Mouse (Mus musculus): ENCODE results near the gene Vmp1. TPM values are rescaled to one million over a fixed set of nuclear protein-coding genes. Genes with fewer than 3 reads are reported as not detected.

The Vmp1 gene
- total and polyA plus RNA-seq, 3 experiments, result 80.9 to 209 (median 167) TPM

DNA sequence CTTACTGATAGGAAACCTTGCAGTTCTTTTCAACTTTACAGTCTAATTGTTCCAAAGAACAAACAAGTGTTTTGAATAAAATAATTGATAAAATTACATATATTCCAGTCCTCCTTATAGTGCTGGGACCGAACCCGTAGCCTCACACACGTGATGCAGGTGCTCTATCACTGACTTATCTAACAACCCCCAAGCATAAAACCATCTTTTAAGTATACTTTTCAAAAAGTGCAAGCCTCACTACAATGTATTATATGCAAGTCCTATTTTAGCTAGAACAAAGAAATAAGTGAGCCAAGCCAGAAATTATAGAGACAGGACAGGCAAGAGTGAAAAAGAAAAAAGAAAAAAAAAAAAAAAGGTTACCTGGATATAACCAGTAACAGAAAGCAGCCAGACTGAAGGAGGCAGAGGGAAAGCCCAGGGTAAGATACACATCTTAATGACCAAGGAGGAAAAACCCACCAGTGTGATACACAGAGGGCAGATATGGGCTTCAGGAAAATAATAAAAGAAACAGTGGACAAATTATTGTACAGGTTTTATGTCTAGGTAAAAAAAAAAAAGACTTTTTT, 36.7 kb downstream of the Vmp1 start:
- peaks cover 8 to 29% of the 10 kb centered on the region in 2 experiments for H3K36me3 ChIP-seq (replicated peaks in 1 of 2; ENCODE audit: control insufficient read depth in 1 of 2, insufficient read depth in 1 of 2, low read length in 1 of 2)
- H3K4me2 ChIP-seq (ENCODE audit: insufficient read depth, low read depth, poor library complexity, severe bottlenecking), result peak overlapping the region; percentile 87

DNA sequence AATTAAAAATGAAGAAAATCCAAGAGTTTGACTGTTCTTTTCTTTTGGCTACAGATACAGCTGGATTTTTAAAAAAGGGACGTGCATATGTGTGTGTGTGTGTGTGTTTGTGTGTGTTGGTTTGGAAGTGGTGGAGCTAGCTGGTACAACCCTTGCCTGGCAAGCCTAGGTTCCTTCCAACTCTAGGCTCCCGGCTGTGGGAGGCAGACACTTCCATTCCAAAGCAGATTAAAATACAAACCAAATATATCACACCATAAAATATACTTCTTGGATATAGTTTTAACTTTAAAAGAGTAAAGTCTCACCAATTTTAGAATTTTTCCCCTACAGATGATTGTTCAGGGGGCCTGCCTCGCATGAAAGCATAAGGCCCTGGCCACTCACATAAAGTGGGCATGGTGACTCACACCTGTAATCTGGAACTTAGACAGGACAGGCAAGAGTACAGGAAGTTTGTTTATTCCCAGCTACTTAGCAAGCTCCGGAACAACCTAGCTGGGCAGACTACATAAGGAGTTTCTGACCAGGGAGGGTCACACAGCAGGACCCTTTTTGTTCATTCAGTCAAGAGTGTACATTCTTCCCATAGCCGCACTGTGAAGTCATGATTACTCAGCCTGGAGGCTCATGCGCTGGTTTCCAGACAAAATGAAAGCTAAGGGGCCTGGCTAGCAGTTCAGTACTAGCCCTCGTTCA, 37.4 kb downstream of the Vmp1 start:
- dilution Hi-C loops (cut with MboI; ENCODE audit: extremely low pct_ligation_motif_present, extremely low pct_unique_long_range_greater_than_20kb, low sequenced_read_pairs) (no loop called here), in situ Hi-C loops (cut with MboI; ENCODE audit: low pct_ligation_motif_present, low pct_unique_long_range_greater_than_20kb, low sequenced_read_pairs) (no loop called here)
- Histone ChIP-seq H3K4me1 (ENCODE audit: control insufficient read depth in 1 of 2, insufficient read depth in 2 of 2) (peaks cover 8 to 62% of the 10 kb centered on the region in 2 experiments; a peak in 3 of 4 replicates), H3K79me2 (replicated peaks; ENCODE audit: control insufficient read depth, extremely low read depth, insufficient read depth, poor library complexity, severe bottlenecking) (peaks cover 7% of the 10 kb centered on the region), H3K9ac (ENCODE audit: insufficient read depth, low read depth) (peak overlapping the region; percentile 45), H3K36me3 (replicated peaks in 1 of 2; ENCODE audit: control insufficient read depth in 1 of 2, insufficient read depth in 1 of 2, low read length in 1 of 2) (peaks cover 8 to 32% of the 10 kb centered on the region in 2 experiments), H3K27ac (ENCODE audit: insufficient read depth, low read depth) (peak overlapping the region; percentile 57), H3K4me2 (ENCODE audit: insufficient read depth, low read depth, poor library complexity, severe bottlenecking) (peak overlapping the region; percentile 87), H3K27me3 (replicated peaks) (no peaks in the 10 kb centered on the region), H3K9me3 (replicated peaks; ENCODE audit: low read length) (no peaks in the 10 kb centered on the region), H3K4me3 (replicated peaks in 1 of 3; ENCODE audit: low read depth in 2 of 3, low read length in 2 of 3, poor library complexity in 1 of 3) (peak overlapping the region in 2 of 3 experiments; percentile 30 to 68)
- DNase-seq (ENCODE audit: extremely low read depth), result peak; percentile 41
- TF ChIP-seq POLR2AphosphoS2 (IDR thresholded peaks at IDR 0.05; ENCODE audit: low read depth, low read length), result no peak
- TF ChIP-seq USF1 (IDR thresholded peaks at IDR 0.05; ENCODE audit: low read depth, low read length), result no peak
- 0 out of 2 replicates have a peak, but pooled peaks have one; percentile 47 for TF ChIP-seq TBP (conservative IDR thresholded peaks at IDR 0.05; ENCODE audit: low read depth, low read length)
- no peak for TF ChIP-seq RCOR1 (conservative IDR thresholded peaks at IDR 0.05; ENCODE audit: low read depth, low read length)
- TF ChIP-seq MAX (IDR thresholded peaks at IDR 0.05; ENCODE audit: low read length), result no peak; the same call in 1 of the 2 replicates
- TF ChIP-seq ETS1 (conservative IDR thresholded peaks at IDR 0.05; ENCODE audit: low read depth, low read length), result 0 out of 2 replicates have a peak, but pooled peaks have one; percentile 26
- TF ChIP-seq MAFK (IDR thresholded peaks at IDR 0.05; ENCODE audit: insufficient replicate concordance, low read length), result no peak
- peak; percentile 31; the same call in 1 of the 2 replicates for TF ChIP-seq JUND (conservative IDR thresholded peaks at IDR 0.05; ENCODE audit: low read depth, low read length)
- no peak for TF ChIP-seq KAT2A (IDR thresholded peaks at IDR 0.05; ENCODE audit: insufficient replicate concordance, low read length)
- TF ChIP-seq MEF2A (IDR thresholded peaks at IDR 0.05; ENCODE audit: borderline replicate concordance, low read depth, low read length), result no peak; the same call in 1 of the 2 replicates
- TF ChIP-seq RAD21 (IDR thresholded peaks at IDR 0.05; ENCODE audit: low read depth, low read length), result no peak; the same call in 1 of the 2 replicates
- TF ChIP-seq ZNF384 (IDR thresholded peaks at IDR 0.05; ENCODE audit: low read depth, low read length), result no peak
- no peak for TF ChIP-seq EP300 (IDR thresholded peaks at IDR 0.05; ENCODE audit: low read length)
- TF ChIP-seq TCF12 (IDR thresholded peaks at IDR 0.05; ENCODE audit: low read depth, low read length), result no peak
- TF ChIP-seq UBTF (IDR thresholded peaks at IDR 0.05; ENCODE audit: low read depth, low read length), result no peak

More for the DNA sequence above, 36.7 kb downstream of the Vmp1 start:
- DNase-seq (ENCODE audit: extremely low read depth), result peak; percentile 43
- H3K4me1 ChIP-seq (ENCODE audit: control insufficient read depth in 1 of 2, insufficient read depth in 2 of 2), result peaks cover 8 to 65% of the 10 kb centered on the region in 2 experiments; a peak in 3 of 4 replicates
- H3K27ac ChIP-seq (ENCODE audit: insufficient read depth, low read depth), result no peak overlapping the region; the same call in 1 of the 2 replicates
- H3K79me2 ChIP-seq (replicated peaks; ENCODE audit: control insufficient read depth, extremely low read depth, insufficient read depth, poor library complexity, severe bottlenecking), result peaks cover 7% of the 10 kb centered on the region
- in situ Hi-C loops (cut with MboI; ENCODE audit: low pct_ligation_motif_present, low pct_unique_long_range_greater_than_20kb, low sequenced_read_pairs) (no loop called here), dilution Hi-C loops (cut with MboI; ENCODE audit: extremely low pct_ligation_motif_present, extremely low pct_unique_long_range_greater_than_20kb, low sequenced_read_pairs) (no loop called here)
- H3K27me3 ChIP-seq (replicated peaks), result no peaks in the 10 kb centered on the region
- H3K9ac ChIP-seq (ENCODE audit: insufficient read depth, low read depth), result peak overlapping the region; percentile 45
- peak overlapping the region in 1 of 3 experiments; percentile 68 for H3K4me3 ChIP-seq (replicated peaks in 1 of 3; ENCODE audit: low read depth in 2 of 3, low read length in 2 of 3, poor library complexity in 1 of 3)
- TF ChIP-seq KAT2A (IDR thresholded peaks at IDR 0.05; ENCODE audit: insufficient replicate concordance, low read length) (no peak), ELF1 (IDR thresholded peaks at IDR 0.05; ENCODE audit: low read depth, low read length) (no peak), UBTF (IDR thresholded peaks at IDR 0.05; ENCODE audit: low read depth, low read length) (no peak), ZKSCAN1 (IDR thresholded peaks at IDR 0.05; ENCODE audit: borderline replicate concordance, low read depth, low read length) (no peak), RCOR1 (conservative IDR thresholded peaks at IDR 0.05; ENCODE audit: low read depth, low read length) (no peak), NELFE (IDR thresholded peaks at IDR 0.05; ENCODE audit: low read depth, low read length) (no peak), JUND (conservative IDR thresholded peaks at IDR 0.05; ENCODE audit: low read depth, low read length) (no peak), MAX (IDR thresholded peaks at IDR 0.05; ENCODE audit: low read length) (0 out of 2 replicates have a peak, but pooled peaks have one; percentile 45), GABPA (IDR thresholded peaks at IDR 0.05; ENCODE audit: insufficient replicate concordance, low read depth, low read length) (no peak), USF1 (IDR thresholded peaks at IDR 0.05; ENCODE audit: low read depth, low read length) (no peak), CHD1 (IDR thresholded peaks at IDR 0.05; ENCODE audit: low read depth, low read length) (no peak), MYC (IDR thresholded peaks at IDR 0.05; ENCODE audit: low read depth, low read length) (no peak), E2F4 (IDR thresholded peaks at IDR 0.05; ENCODE audit: insufficient replicate concordance, low read depth, low read length) (no peak), MAZ (IDR thresholded peaks at IDR 0.05; ENCODE audit: low read depth, low read length) (no peak), BHLHE40 (IDR thresholded peaks at IDR 0.05; ENCODE audit: low read depth, low read length) (peak; percentile 83), USF2 (conservative IDR thresholded peaks at IDR 0.05; ENCODE audit: low read depth, low read length) (no peak), IRF4 (IDR thresholded peaks at IDR 0.05; ENCODE audit: low read depth, low read length) (no peak), ZC3H11A (IDR thresholded peaks at IDR 0.05; ENCODE audit: low read depth, low read length) (no peak), HCFC1 (IDR thresholded peaks at IDR 0.05; ENCODE audit: low read depth, low read length) (no peak), MEF2A (IDR thresholded peaks at IDR 0.05; ENCODE audit: borderline replicate concordance, low read depth, low read length) (peak; percentile 46; the same call in 1 of the 2 replicates), MAFK (IDR thresholded peaks at IDR 0.05; ENCODE audit: insufficient replicate concordance, low read length) (no peak), CHD2 (IDR thresholded peaks at IDR 0.05; ENCODE audit: low read length) (no peak), ZNF384 (IDR thresholded peaks at IDR 0.05; ENCODE audit: low read depth, low read length) (peak; percentile 94), SMC3 (IDR thresholded peaks at IDR 0.05; ENCODE audit: low read depth, low read length) (no peak), CTCF (conservative IDR thresholded peaks at IDR 0.05 in 1 of 2, IDR thresholded peaks at IDR 0.05 in 1 of 2; ENCODE audit: low read depth in 2 of 2, low read length in 2 of 2) (no peak), ETS1 (conservative IDR thresholded peaks at IDR 0.05; ENCODE audit: low read depth, low read length) (0 out of 2 replicates have a peak, but pooled peaks have one; percentile 25), NRF1 (IDR thresholded peaks at IDR 0.05; ENCODE audit: low read depth, low read length) (no peak), EP300 (IDR thresholded peaks at IDR 0.05; ENCODE audit: low read length) (peak; percentile 52; the same call in 1 of the 2 replicates), TBP (conservative IDR thresholded peaks at IDR 0.05; ENCODE audit: low read depth, low read length) (no peak), JUN (IDR thresholded peaks at IDR 0.05; ENCODE audit: insufficient read depth, low read depth, low read length) (no peak), MXI1 (IDR thresholded peaks at IDR 0.05; ENCODE audit: low read depth, low read length) (peak; percentile 38), ZMIZ1 (IDR thresholded peaks at IDR 0.05; ENCODE audit: low read depth, low read length) (no peak), POLR2AphosphoS2 (IDR thresholded peaks at IDR 0.05; ENCODE audit: low read depth, low read length) (no peak), PAX5 (IDR thresholded peaks at IDR 0.05; ENCODE audit: low read length) (no peak), SIN3A (IDR thresholded peaks at IDR 0.05; ENCODE audit: low read length) (peak; percentile 66), TCF12 (IDR thresholded peaks at IDR 0.05; ENCODE audit: low read depth, low read length) (no peak), POLR2A (IDR thresholded peaks at IDR 0.05; ENCODE audit: low read depth, low read length) (no peak), RAD21 (IDR thresholded peaks at IDR 0.05; ENCODE audit: low read depth, low read length) (no peak)
- H3K9me3 ChIP-seq (replicated peaks; ENCODE audit: low read length), result no peaks in the 10 kb centered on the region

Data from CH12.LX (cell line).